Mouse (Mus musculus) heart, adult 2 months (tissue): ENCODE measurements around the gene Cyp2e1.

Source experiments
- CTCF ChIP-seq: fragments of 200-600 bp; IDR thresholded peaks from 2 replicates; pipeline ENCODE4 v1.8.1; 2022; ENCODE audit warnings: antibody characterized with exemption, mild to moderate bottlenecking, moderate library complexity
- POLR2A ChIP-seq: fragments of 200-500 bp; IDR thresholded peaks from 2 replicates; pipeline ENCODE4 v1.6.1; 2011; ENCODE audit warnings: mild to moderate bottlenecking, low read depth, low read length, control low read depth; ENCODE audit not compliant: insufficient read depth

DNA sequence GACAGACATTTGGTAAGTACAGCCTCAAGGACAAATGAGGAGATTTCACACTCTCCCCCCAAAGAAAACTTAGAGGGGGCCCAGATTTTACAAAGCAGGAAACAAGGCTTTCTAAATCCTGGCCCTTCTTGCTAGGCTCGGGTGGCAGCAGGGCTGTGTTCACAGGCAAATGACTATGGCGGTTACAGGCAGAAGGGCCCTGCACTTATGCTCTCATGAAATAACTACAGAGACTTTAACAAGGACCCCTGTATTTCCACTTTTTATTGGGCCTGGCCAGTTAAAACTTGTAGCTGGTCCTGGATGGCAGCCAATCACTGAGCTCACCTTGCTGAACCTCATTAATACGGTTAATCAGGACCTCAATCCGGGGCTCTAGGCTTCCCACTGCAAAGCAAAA lies 17.0 kb downstream of the Cyp2e1 start:
- TF ChIP-seq POLR2A (no peak), CTCF (no peak)
